Mouse (Mus musculus): ENCODE data around the gene Dhx9.
"Not testable (repeated sequence)": the region's sequence is repeated elsewhere in the genome, so short reads cannot be mapped to it uniquely, and the experiment has no call there.

Dhx9 gene

GRCm38 (mm10) chr1:153416271-153416832 lies 71.1 kb downstream of the Dhx9 start:
- DNase-seq, result not testable (repeated sequence)

- not testable (repeated sequence) for DNase-seq
Observed at GRCm38 (mm10) chr1:153415742-153416141, 71.7 kb downstream of the Dhx9 start.

- peak; percentile 89 for DNase-seq
Observed at GRCm38 (mm10) chr1:153414962-153415361, 72.5 kb downstream of the Dhx9 start.

- peak; percentile 96 for DNase-seq
Observed at GRCm38 (mm10) chr1:153414114-153414723, 73.2 kb downstream of the Dhx9 start.

- peak; percentile 80 for DNase-seq
Observed at GRCm38 (mm10) chr1:153413397-153414020, 74.0 kb downstream of the Dhx9 start.

GRCm38 (mm10) chr1:153412663-153413396 lies 74.6 kb downstream of the Dhx9 start:
- DNase-seq, result not testable (repeated sequence)

- no peak for DNase-seq
Observed at GRCm38 (mm10) chr1:153411723-153412122, 75.7 kb downstream of the Dhx9 start.

- DNase-seq, result not testable (repeated sequence)
Observed at GRCm38 (mm10) chr1:153410915-153411314, 76.5 kb downstream of the Dhx9 start.

GRCm38 (mm10) chr1:153408296-153408695 lies 79.2 kb downstream of the Dhx9 start:
- DNase-seq, result not testable (repeated sequence)

- DNase-seq, result not testable (repeated sequence)
Observed at GRCm38 (mm10) chr1:153407641-153408040, 79.8 kb downstream of the Dhx9 start.
